Mouse (Mus musculus) testis, adult 2 months (tissue): ENCODE results near the gene Sept8.

ENCODE experiments used
- CTCF ChIP-seq: fragments of 200-500 bp; IDR thresholded peaks from 2 replicates; pipeline ENCODE4 v1.5.1; 2012; ENCODE audit warnings: low read depth, mild to moderate bottlenecking, inconsistent platforms, low read length, moderate library complexity; ENCODE audit not compliant: control insufficient read depth, insufficient read depth, insufficient replicate concordance
- POLR2A ChIP-seq: fragments of 200-500 bp; IDR thresholded peaks from 2 replicates; pipeline ENCODE4 v1.6.1; 2012; ENCODE audit warnings: low read depth, mild to moderate bottlenecking, inconsistent platforms, low read length, moderate library complexity; ENCODE audit not compliant: control insufficient read depth

DNA sequence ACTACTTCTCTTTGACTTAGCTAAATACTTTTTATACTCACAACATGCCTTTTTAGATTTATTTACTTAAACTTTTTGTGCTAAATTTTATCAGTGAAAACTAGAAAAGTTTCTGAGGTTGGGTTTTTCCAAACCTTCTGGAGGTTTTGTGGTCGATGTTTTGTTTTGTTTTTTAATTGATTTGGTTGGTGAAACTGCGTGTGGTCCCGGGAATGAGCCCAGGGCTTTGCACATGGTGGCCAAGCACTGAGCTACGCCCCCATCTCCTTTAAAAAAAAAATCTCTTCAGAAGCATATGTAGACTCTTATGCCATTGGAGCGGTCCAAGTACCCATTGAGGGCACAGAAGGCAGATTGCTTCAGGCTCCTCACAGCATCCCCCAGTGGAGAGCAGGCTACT, 72.1 kb downstream of the Sept8 start:
- TF ChIP-seq POLR2A (no peak), CTCF (no peak)
